Mouse (Mus musculus): ENCODE measurements around the gene Ankrd13a. TPM values are rescaled to one million over a fixed set of nuclear protein-coding genes. Genes with fewer than 3 reads are reported as not detected.

The Ankrd13a gene
- total and polyA plus RNA-seq, 3 experiments = 73.8 to 123 (median 89.4) TPM

GRCm38 (mm10) chr5:114807468-114807867, 33.0 kb downstream of the Ankrd13a start:
- no peak overlapping the region for H3K9ac ChIP-seq (ENCODE audit: insufficient read depth, low read depth)
- in situ Hi-C loops (cut with MboI; ENCODE audit: low pct_ligation_motif_present, low pct_unique_long_range_greater_than_20kb, low sequenced_read_pairs) (no loop called here), dilution Hi-C loops (cut with MboI; ENCODE audit: extremely low pct_ligation_motif_present, extremely low pct_unique_long_range_greater_than_20kb, low sequenced_read_pairs) (no loop called here)
- no peak overlapping the region for H3K4me3 ChIP-seq (replicated peaks in 1 of 3; ENCODE audit: low read depth in 2 of 3, low read length in 2 of 3, poor library complexity in 1 of 3)
- DNase-seq (ENCODE audit: extremely low read depth) = no peak
- no peaks in the 10 kb centered on the region for H3K9me3 ChIP-seq (replicated peaks; ENCODE audit: low read length)
- TF ChIP-seq HCFC1 (IDR thresholded peaks at IDR 0.05; ENCODE audit: low read depth, low read length) = no peak
- no peak for TF ChIP-seq ZC3H11A (IDR thresholded peaks at IDR 0.05; ENCODE audit: low read depth, low read length)
- no peak for TF ChIP-seq MAX (IDR thresholded peaks at IDR 0.05; ENCODE audit: low read length)
- TF ChIP-seq MXI1 (IDR thresholded peaks at IDR 0.05; ENCODE audit: low read depth, low read length) = no peak
- no peak for TF ChIP-seq SIN3A (IDR thresholded peaks at IDR 0.05; ENCODE audit: low read length)
- no peak for TF ChIP-seq IRF4 (IDR thresholded peaks at IDR 0.05; ENCODE audit: low read depth, low read length)
- H3K79me2 ChIP-seq (replicated peaks; ENCODE audit: control insufficient read depth, extremely low read depth, insufficient read depth, poor library complexity, severe bottlenecking) = 0 out of 2 replicates have a peak, but pooled peaks cover 2% of the 10 kb centered on the region
- no peak overlapping the region for H3K4me2 ChIP-seq (ENCODE audit: insufficient read depth, low read depth, poor library complexity, severe bottlenecking)
- no peaks in the 10 kb centered on the region for H3K27me3 ChIP-seq (replicated peaks)
- H3K27ac ChIP-seq (ENCODE audit: insufficient read depth, low read depth) = no peak overlapping the region
- peaks cover 5 to 13% of the 10 kb centered on the region in 2 experiments; a peak in 3 of 4 replicates for H3K4me1 ChIP-seq (ENCODE audit: control insufficient read depth in 1 of 2, insufficient read depth in 2 of 2)
- peaks cover 39 to 86% of the 10 kb centered on the region in 2 experiments for H3K36me3 ChIP-seq (replicated peaks in 1 of 2; ENCODE audit: control insufficient read depth in 1 of 2, insufficient read depth in 1 of 2, low read length in 1 of 2)

DNA sequence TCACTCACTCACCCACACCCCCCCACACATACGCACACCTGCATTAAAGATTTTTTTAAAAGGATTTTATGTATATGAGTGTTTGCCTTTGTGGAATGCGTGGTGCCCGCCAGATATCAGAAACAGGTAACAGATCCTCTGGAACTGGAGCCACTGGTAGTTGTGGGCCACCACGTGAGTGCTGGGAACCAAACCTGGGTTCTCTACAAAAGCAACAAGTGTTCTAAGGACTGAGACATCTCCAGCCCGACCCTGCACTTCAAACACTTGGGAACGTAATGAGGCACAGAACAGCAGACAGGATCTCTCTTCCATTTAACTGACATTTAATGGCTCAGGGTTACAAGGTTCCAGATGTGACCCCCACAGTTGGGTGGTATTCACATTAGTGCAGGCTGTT, 33.4 kb downstream of the Ankrd13a start:
- H3K4me3 ChIP-seq (replicated peaks in 1 of 3; ENCODE audit: low read depth in 2 of 3, low read length in 2 of 3, poor library complexity in 1 of 3) = no peak overlapping the region
- DNase-seq (ENCODE audit: extremely low read depth) = no peak
- dilution Hi-C loops (cut with MboI; ENCODE audit: extremely low pct_ligation_motif_present, extremely low pct_unique_long_range_greater_than_20kb, low sequenced_read_pairs) = no loop called here
- no peak overlapping the region for H3K9ac ChIP-seq (ENCODE audit: insufficient read depth, low read depth)
- H3K4me1 ChIP-seq (ENCODE audit: control insufficient read depth in 1 of 2, insufficient read depth in 2 of 2) = peaks cover 5 to 13% of the 10 kb centered on the region in 2 experiments; a peak in 3 of 4 replicates
- peaks cover 38 to 81% of the 10 kb centered on the region in 2 experiments for H3K36me3 ChIP-seq (replicated peaks in 1 of 2; ENCODE audit: control insufficient read depth in 1 of 2, insufficient read depth in 1 of 2, low read length in 1 of 2)
- H3K79me2 ChIP-seq (replicated peaks; ENCODE audit: control insufficient read depth, extremely low read depth, insufficient read depth, poor library complexity, severe bottlenecking) = 0 out of 2 replicates have a peak, but pooled peaks cover 2% of the 10 kb centered on the region
- no peaks in the 10 kb centered on the region for H3K27me3 ChIP-seq (replicated peaks)
- in situ Hi-C loops (cut with MboI; ENCODE audit: low pct_ligation_motif_present, low pct_unique_long_range_greater_than_20kb, low sequenced_read_pairs) = no loop called here
- H3K9me3 ChIP-seq (replicated peaks; ENCODE audit: low read length) = no peaks in the 10 kb centered on the region
- no peak overlapping the region for H3K27ac ChIP-seq (ENCODE audit: insufficient read depth, low read depth)
- TF ChIP-seq ELF1 (IDR thresholded peaks at IDR 0.05; ENCODE audit: low read depth, low read length) (no peak), PAX5 (IDR thresholded peaks at IDR 0.05; ENCODE audit: low read length) (no peak), ETS1 (conservative IDR thresholded peaks at IDR 0.05; ENCODE audit: low read depth, low read length) (no peak), MEF2A (IDR thresholded peaks at IDR 0.05; ENCODE audit: borderline replicate concordance, low read depth, low read length) (no peak), JUN (IDR thresholded peaks at IDR 0.05; ENCODE audit: insufficient read depth, low read depth, low read length) (no peak), SMC3 (IDR thresholded peaks at IDR 0.05; ENCODE audit: low read depth, low read length) (no peak), MAZ (IDR thresholded peaks at IDR 0.05; ENCODE audit: low read depth, low read length) (no peak), RCOR1 (conservative IDR thresholded peaks at IDR 0.05; ENCODE audit: low read depth, low read length) (no peak), ZC3H11A (IDR thresholded peaks at IDR 0.05; ENCODE audit: low read depth, low read length) (no peak), MAX (IDR thresholded peaks at IDR 0.05; ENCODE audit: low read length) (no peak), USF1 (IDR thresholded peaks at IDR 0.05; ENCODE audit: low read depth, low read length) (no peak), ZKSCAN1 (IDR thresholded peaks at IDR 0.05; ENCODE audit: borderline replicate concordance, low read depth, low read length) (no peak), USF2 (conservative IDR thresholded peaks at IDR 0.05; ENCODE audit: low read depth, low read length) (no peak), SIN3A (IDR thresholded peaks at IDR 0.05; ENCODE audit: low read length) (no peak), EP300 (IDR thresholded peaks at IDR 0.05; ENCODE audit: low read length) (no peak), MAFK (IDR thresholded peaks at IDR 0.05; ENCODE audit: insufficient replicate concordance, low read length) (no peak)
- no peak overlapping the region for H3K4me2 ChIP-seq (ENCODE audit: insufficient read depth, low read depth, poor library complexity, severe bottlenecking)

Data from CH12.LX (cell line).